Mouse (Mus musculus): Measurements from ENCODE around the gene Mink1. TPM values are rescaled to one million over a fixed set of nuclear protein-coding genes. Genes with fewer than 3 reads are reported as not detected.

Mink1 gene
- total RNA-seq, 1 experiment: 23.0 TPM

GRCm38 (mm10) chr11:70596094-70596493 is 33.4 kb downstream of the Mink1 start:
- Histone ChIP-seq H3K9ac (ENCODE audit: insufficient read depth, low read depth, low read length, poor library complexity, severe bottlenecking) (no peak overlapping the region), H3K4me3 (ENCODE audit: insufficient read depth in 1 of 2, low read depth in 1 of 2, low read length in 2 of 2, poor library complexity in 1 of 2, severe bottlenecking in 1 of 2) (no peak overlapping the region), H3K36me3 (ENCODE audit: control insufficient read depth, insufficient read depth, low read length, poor library complexity, severe bottlenecking) (peaks cover 10% of the 10 kb centered on the region; the same call in 1 of the 2 replicates), H3K27ac (ENCODE audit: insufficient read depth, low read depth, low read length, poor library complexity, severe bottlenecking) (no peak overlapping the region), H3K4me1 (ENCODE audit: control insufficient read depth in 2 of 2, insufficient read depth in 2 of 2, low read length in 2 of 2, poor library complexity in 1 of 2) (peaks cover 0 to 2% of the 10 kb centered on the region in 2 experiments; a peak in 1 of 4 replicates), H3K9me3 (ENCODE audit: control insufficient read depth, insufficient read depth, low read depth, low read length) (no peaks in the 10 kb centered on the region)
- in situ Hi-C loops (cut with MboI; ENCODE audit: low sequenced_read_pairs in 2 of 2, unreplicated experiment in 2 of 2): no loop called here
- TF ChIP-seq ZNF384 (IDR thresholded peaks at IDR 0.05; ENCODE audit: low read depth, low read length) (no peak), CHD2 (IDR thresholded peaks at IDR 0.05; ENCODE audit: low read depth, low read length) (no peak), MAFK (IDR thresholded peaks at IDR 0.05; ENCODE audit: insufficient read depth, low read depth, low read length) (no peak), HCFC1 (IDR thresholded peaks at IDR 0.05; ENCODE audit: borderline replicate concordance, insufficient read depth, low read length) (no peak), ZC3H11A (IDR thresholded peaks at IDR 0.05; ENCODE audit: borderline replicate concordance, low read depth, low read length) (no peak)
- DNase-seq (ENCODE audit: low read depth, low spot score): no peak

- Histone ChIP-seq H3K27ac (ENCODE audit: insufficient read depth, low read depth, low read length, poor library complexity, severe bottlenecking) (no peak overlapping the region), H3K4me1 (ENCODE audit: control insufficient read depth in 2 of 2, insufficient read depth in 2 of 2, low read length in 2 of 2, poor library complexity in 1 of 2) (peaks cover 0 to 2% of the 10 kb centered on the region in 2 experiments; a peak in 1 of 4 replicates), H3K4me3 (ENCODE audit: insufficient read depth in 1 of 2, low read depth in 1 of 2, low read length in 2 of 2, poor library complexity in 1 of 2, severe bottlenecking in 1 of 2) (no peak overlapping the region), H3K9me3 (ENCODE audit: control insufficient read depth, insufficient read depth, low read depth, low read length) (no peaks in the 10 kb centered on the region), H3K36me3 (ENCODE audit: control insufficient read depth, insufficient read depth, low read length, poor library complexity, severe bottlenecking) (peaks cover 13% of the 10 kb centered on the region; the same call in 1 of the 2 replicates), H3K9ac (ENCODE audit: insufficient read depth, low read depth, low read length, poor library complexity, severe bottlenecking) (no peak overlapping the region)
- TF ChIP-seq ZC3H11A (IDR thresholded peaks at IDR 0.05; ENCODE audit: borderline replicate concordance, low read depth, low read length) (no peak), CHD2 (IDR thresholded peaks at IDR 0.05; ENCODE audit: low read depth, low read length) (no peak), ZNF384 (IDR thresholded peaks at IDR 0.05; ENCODE audit: low read depth, low read length) (no peak), HCFC1 (IDR thresholded peaks at IDR 0.05; ENCODE audit: borderline replicate concordance, insufficient read depth, low read length) (no peak), MAFK (IDR thresholded peaks at IDR 0.05; ENCODE audit: insufficient read depth, low read depth, low read length) (no peak)
- in situ Hi-C loops (cut with MboI; ENCODE audit: low sequenced_read_pairs in 2 of 2, unreplicated experiment in 2 of 2): no loop called here
- DNase-seq (ENCODE audit: low read depth, low spot score): no peak
These were observed 34.6 kb downstream of the Mink1 start for GRCm38 (mm10) chr11:70597301-70597700.

- no peak overlapping the region for H3K27ac ChIP-seq (ENCODE audit: insufficient read depth, low read depth, low read length, poor library complexity, severe bottlenecking)
- TF ChIP-seq CHD2 (IDR thresholded peaks at IDR 0.05; ENCODE audit: low read depth, low read length) (no peak), ZC3H11A (IDR thresholded peaks at IDR 0.05; ENCODE audit: borderline replicate concordance, low read depth, low read length) (no peak), MAFK (IDR thresholded peaks at IDR 0.05; ENCODE audit: insufficient read depth, low read depth, low read length) (no peak), ZNF384 (IDR thresholded peaks at IDR 0.05; ENCODE audit: low read depth, low read length) (no peak), HCFC1 (IDR thresholded peaks at IDR 0.05; ENCODE audit: borderline replicate concordance, insufficient read depth, low read length) (no peak)
- peaks cover 13% of the 10 kb centered on the region; the same call in 1 of the 2 replicates for H3K36me3 ChIP-seq (ENCODE audit: control insufficient read depth, insufficient read depth, low read length, poor library complexity, severe bottlenecking)
- in situ Hi-C loops (cut with MboI; ENCODE audit: low sequenced_read_pairs in 2 of 2, unreplicated experiment in 2 of 2): no loop called here
- no peak overlapping the region for H3K4me3 ChIP-seq (ENCODE audit: insufficient read depth in 1 of 2, low read depth in 1 of 2, low read length in 2 of 2, poor library complexity in 1 of 2, severe bottlenecking in 1 of 2)
- no peak overlapping the region for H3K9ac ChIP-seq (ENCODE audit: insufficient read depth, low read depth, low read length, poor library complexity, severe bottlenecking)
- no peak for DNase-seq (ENCODE audit: low read depth, low spot score)
- no peaks in the 10 kb centered on the region for H3K9me3 ChIP-seq (ENCODE audit: control insufficient read depth, insufficient read depth, low read depth, low read length)
- peaks cover 0 to 2% of the 10 kb centered on the region in 2 experiments; a peak in 1 of 4 replicates for H3K4me1 ChIP-seq (ENCODE audit: control insufficient read depth in 2 of 2, insufficient read depth in 2 of 2, low read length in 2 of 2, poor library complexity in 1 of 2)
These were observed 35.8 kb downstream of the Mink1 start for GRCm38 (mm10) chr11:70598451-70598953.

- no peak for TF ChIP-seq HCFC1 (IDR thresholded peaks at IDR 0.05; ENCODE audit: borderline replicate concordance, insufficient read depth, low read length)
- no peak for TF ChIP-seq MAFK (IDR thresholded peaks at IDR 0.05; ENCODE audit: insufficient read depth, low read depth, low read length)
- no peak for TF ChIP-seq CHD2 (IDR thresholded peaks at IDR 0.05; ENCODE audit: low read depth, low read length)
- peak; percentile 66; the same call in 1 of the 2 replicates for TF ChIP-seq ZC3H11A (IDR thresholded peaks at IDR 0.05; ENCODE audit: borderline replicate concordance, low read depth, low read length)
- TF ChIP-seq ZNF384 (IDR thresholded peaks at IDR 0.05; ENCODE audit: low read depth, low read length): no peak
- Histone ChIP-seq H3K27ac (ENCODE audit: insufficient read depth, low read depth, low read length, poor library complexity, severe bottlenecking) (no peak overlapping the region), H3K9me3 (ENCODE audit: control insufficient read depth, insufficient read depth, low read depth, low read length) (no peaks in the 10 kb centered on the region), H3K9ac (ENCODE audit: insufficient read depth, low read depth, low read length, poor library complexity, severe bottlenecking) (no peak overlapping the region), H3K36me3 (ENCODE audit: control insufficient read depth, insufficient read depth, low read length, poor library complexity, severe bottlenecking) (peaks cover 46% of the 10 kb centered on the region), H3K4me3 (ENCODE audit: insufficient read depth in 1 of 2, low read depth in 1 of 2, low read length in 2 of 2, poor library complexity in 1 of 2, severe bottlenecking in 1 of 2) (no peak overlapping the region), H3K4me1 (ENCODE audit: control insufficient read depth in 2 of 2, insufficient read depth in 2 of 2, low read length in 2 of 2, poor library complexity in 1 of 2) (peaks cover 0 to 4% of the 10 kb centered on the region in 2 experiments; a peak in 1 of 4 replicates)
- peak; percentile 54 for DNase-seq (ENCODE audit: low read depth, low spot score)
- in situ Hi-C loops (cut with MboI; ENCODE audit: low sequenced_read_pairs in 2 of 2, unreplicated experiment in 2 of 2): no loop called here
These were observed 42.4 kb downstream of the Mink1 start for GRCm38 (mm10) chr11:70605024-70605566.

Measured in ES-E14 (cell line).